Mouse (Mus musculus) left cerebral cortex, postnatal 10 days (tissue): ENCODE measurements around the gene Mpst. TPM values are rescaled to one million over a fixed set of nuclear protein-coding genes. Genes with fewer than 3 reads are reported as not detected.

Experiments used
- DNase-seq, 2 experiments: peaks; one replicate each; pipeline ENCODE4 v3.0.0; 2021 to 2022; ENCODE audit warnings: low spot score in 2 of 2, mixed read lengths in 1 of 2; ENCODE audit errors: extremely low spot score in 1 of 2
- intact Hi-C: fragments of 180-260 bp; cut with DNase I; formaldehyde crosslinking; loops from one replicate; pipeline ENCODE4 v1.15.1; 2025
- total RNA-seq, 2 experiments: library from RNA; stranded (reverse); gene quantifications; 2 replicates each; pipeline ENCODE4 v1.2.3; 2021

Mpst gene
- total RNA-seq: 10 to 100 TPM; 56.3 to 56.5 TPM

DNA sequence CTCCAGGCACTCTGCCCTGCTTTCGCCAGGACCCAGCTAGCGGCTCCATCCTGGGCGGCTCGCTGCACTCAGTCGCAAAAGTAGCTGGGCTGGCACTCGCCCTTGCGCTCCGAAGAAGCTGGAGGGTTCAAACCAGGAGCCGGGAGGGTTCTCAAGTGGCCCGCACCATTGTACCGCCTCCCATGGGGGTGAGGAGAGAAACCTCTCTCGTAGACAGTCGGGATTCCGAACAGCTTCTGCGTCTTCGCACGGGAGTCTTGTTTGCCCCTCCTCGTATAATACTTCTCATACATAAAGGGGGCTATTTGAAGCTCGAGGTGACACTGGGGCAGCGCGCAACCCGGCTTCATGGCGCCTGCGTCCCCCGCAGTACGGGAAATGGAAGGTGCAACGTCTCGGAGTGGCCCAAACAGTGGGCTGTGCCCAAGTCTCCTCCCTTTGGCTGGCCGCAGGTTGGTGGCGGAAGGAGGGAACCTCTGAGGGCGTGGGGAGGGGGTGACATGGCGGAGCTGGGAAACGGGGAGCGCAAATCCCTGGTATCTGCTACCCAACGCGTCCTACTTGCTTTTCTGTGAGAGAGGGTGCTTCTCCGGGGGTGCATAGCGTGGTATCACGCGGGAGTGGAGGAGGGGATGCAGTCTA lies at the start of gene Mpst:
Mpst (plus strand) TSS at position 124 of the 642 bp plus-strand sequence.
- intact Hi-C loops: loop anchor here (5.0 kb wide), 1 partner anchor 34 kb away; no protein-coding TSS in a partner anchor

DNA sequence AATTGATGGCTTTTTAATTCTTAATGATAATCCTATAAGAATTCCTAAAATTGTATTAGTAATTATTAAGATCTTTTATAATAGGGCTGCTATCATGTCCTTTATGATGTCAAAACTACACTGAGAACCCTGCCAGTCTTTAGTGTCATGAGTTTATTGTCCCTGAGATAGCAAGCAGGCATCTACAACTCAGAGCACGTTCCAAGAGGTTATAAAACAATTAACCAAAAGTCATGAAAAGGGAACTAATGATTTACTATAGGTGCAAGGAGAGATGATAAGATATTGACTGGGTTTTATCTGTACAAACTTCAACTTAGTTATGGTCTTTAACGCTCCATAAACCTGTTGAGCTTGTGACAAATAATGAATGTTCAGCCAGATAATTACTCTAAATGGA lies 40.3 kb upstream of the Mpst start:
- intact Hi-C loops: no loop called here

More for the DNA sequence above, at the start of gene Mpst:
- DNase-seq: peak; percentile 80 to 92

DNA sequence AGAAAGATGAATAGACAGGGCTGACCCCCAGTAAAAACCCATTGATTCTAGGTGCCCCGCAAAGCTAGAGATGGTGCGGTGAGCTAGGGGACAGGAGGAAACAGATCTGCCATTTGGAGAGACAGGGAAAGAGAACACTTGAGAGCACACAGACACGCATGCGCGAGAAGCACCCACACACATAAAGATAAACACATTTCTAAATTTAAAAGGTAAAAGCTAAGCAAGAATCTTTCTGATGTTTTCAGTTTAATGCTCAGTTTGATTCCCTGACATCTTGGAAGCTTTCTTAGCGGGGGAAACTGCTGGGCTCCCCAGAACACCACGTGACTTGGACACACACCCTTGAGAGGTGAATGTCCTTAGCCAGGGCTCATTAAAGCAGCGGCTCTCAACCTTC lies 39.3 kb upstream of the Mpst start:
- no peak for DNase-seq

More for the DNA sequence above, 40.3 kb upstream of the Mpst start:
- DNase-seq: no peak

DNA sequence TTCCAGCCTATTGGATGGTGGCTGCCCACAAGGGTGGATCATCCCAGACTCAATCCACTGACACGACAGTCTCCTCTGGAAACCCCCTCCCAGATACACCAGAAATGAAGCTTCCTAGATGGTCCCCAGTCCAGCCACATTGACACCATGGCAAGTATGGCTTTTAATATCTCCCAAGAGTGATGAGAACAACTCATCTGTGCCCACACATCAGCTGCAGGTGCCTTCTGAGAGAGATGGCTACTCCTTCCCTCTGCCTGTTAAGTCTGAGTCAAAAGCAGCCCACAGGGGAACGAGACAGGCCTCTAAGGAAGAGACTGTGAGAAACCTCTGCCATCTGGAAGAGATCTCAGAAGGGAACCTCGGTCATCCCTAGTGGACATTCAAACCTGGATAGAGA lies 38.4 kb upstream of the Mpst start:
- no peak for DNase-seq
- intact Hi-C loops: no loop called here

More for the DNA sequence above, 39.3 kb upstream of the Mpst start:
- intact Hi-C loops: no loop called here

DNA sequence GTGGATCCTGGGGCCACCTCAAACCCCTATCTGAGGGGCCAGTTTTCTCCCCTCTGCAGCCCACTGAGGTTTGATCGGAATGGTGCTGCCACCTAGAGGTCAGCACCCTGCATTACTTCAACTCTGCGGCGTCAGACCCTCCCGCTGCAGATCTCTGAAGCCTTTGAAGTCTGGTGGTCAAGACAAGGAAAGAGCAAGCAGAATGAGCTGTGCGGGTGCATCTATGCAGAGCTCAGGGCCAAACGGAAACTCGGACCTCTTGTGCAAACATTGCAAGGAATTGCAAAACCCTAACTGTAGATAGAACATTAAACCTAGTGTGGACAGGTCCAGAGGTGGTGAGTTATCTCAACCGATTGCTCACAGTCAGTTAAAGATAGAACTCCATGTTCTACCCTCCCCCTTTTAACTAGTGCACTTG lies 37.3 kb upstream of the Mpst start:
- DNase-seq: peak in 1 of 2 experiments; percentile 43

DNA sequence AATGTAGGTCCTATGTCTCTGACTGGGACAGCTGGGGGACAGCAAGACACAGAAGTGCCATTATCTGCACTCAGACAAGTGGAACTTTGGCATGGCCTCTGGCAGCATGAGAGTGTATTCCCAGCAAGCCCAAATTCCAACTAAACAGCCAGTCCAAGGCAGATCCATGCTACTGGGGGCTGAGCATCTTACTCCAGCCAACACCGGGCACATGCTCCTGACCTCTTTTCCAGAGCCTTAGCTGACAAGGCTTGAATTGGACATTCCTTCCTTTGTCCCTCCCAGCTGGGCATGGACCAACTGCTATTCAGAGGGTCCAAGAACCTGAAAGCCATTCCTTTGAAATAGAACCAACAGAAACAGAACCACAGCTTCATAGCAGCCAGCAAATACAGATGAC lies 36.6 kb upstream of the Mpst start:
- intact Hi-C loops: loop anchor here (5.0 kb wide), 1 partner anchor 38 kb away; the partner anchor contains the start of genes Mpst and Tst
- peak in 1 of 2 experiments; percentile 54 for DNase-seq

More for the DNA sequence above, 37.3 kb upstream of the Mpst start:
- intact Hi-C loops: no loop called here

DNA sequence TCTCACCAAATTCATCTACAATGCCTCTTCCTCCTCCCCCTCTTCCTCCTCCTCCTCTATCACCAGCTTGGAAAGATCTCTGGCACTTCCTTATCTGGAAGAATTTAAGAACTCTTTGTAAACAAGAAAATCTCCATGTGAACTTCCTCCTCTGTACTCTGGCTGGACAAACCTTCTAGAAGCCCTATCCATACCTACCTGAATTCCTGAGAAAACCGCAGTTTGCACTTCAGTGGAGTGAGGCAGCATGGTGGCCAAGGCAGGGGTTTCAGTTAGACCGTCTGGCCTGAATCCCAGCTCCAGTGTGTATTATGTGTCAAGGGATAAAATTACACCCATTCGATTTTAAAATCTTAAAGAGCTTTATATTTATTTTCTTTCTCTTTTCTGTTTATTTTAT lies 33.4 kb upstream of the Mpst start:
- no peak for DNase-seq
- intact Hi-C loops: loop anchor here (5.0 kb wide), 1 partner anchor 35 kb away; the partner anchor contains the start of genes Mpst and Tst

DNA sequence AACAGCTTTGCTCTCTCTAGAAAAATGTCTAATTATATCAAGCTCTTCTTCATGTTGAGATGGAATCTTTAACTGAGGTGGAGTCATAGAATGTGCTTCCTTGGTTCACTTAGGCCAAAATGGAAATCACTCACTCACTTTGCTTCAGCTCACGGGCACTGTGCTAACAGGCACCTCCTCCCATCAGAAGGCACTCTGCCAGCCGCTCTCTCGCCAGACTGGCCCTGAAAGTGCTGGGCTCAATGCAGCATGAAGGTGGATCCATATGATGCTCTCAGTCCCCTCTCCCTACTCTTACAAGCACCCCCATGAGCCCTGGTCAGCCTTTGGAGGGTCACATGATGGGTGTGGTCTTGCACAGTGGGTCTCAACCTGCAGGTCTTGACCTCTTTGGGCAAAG lies 32.0 kb upstream of the Mpst start:
- DNase-seq: peak in 1 of 2 experiments; percentile 61
- intact Hi-C loops: loop anchor here (5.0 kb wide), 1 partner anchor 33 kb away; the partner anchor contains the start of genes Mpst and Tst

DNA sequence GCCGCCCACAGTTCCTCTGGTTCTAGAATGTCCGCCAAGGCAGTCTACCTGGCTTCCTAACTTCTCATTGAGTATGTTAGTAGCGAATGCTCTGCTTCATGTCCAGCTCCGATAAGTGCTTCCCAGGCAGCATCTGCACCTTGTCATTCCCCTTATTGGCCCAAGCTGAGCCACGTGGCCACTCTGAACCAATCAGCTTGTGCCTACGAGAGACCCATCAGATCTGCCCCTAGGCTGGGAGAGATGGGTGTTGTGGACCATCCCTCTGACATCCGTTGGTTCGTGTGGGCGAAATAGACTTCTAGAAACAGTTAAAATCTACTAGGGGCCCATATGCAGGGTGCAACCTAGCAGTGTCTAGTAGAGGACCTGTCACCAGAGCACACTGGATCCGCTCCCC lies 28.4 kb upstream of the Mpst start:
- DNase-seq: no peak
- intact Hi-C loops: no loop called here

DNA sequence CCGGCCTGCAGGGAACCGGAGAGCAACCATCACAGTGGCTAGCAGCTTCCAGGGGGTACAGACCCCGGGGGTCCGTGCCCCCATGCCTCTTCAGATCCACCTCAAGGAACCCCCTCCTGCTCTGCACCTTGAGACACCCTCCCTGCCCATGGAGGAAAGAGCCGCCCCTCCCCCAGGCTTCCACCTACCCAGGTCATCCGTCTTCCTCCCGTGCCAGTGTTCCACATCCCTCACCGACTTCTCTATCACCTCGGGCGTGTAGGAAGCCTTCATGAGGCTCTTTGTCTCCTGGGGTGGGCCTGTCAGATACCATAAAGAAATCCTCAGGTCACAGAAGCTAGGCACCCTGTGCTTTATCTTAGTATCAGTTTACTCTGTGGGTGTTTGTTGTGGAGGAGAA lies 27.7 kb upstream of the Mpst start:
- no peak for DNase-seq
- intact Hi-C loops: no loop called here

DNA sequence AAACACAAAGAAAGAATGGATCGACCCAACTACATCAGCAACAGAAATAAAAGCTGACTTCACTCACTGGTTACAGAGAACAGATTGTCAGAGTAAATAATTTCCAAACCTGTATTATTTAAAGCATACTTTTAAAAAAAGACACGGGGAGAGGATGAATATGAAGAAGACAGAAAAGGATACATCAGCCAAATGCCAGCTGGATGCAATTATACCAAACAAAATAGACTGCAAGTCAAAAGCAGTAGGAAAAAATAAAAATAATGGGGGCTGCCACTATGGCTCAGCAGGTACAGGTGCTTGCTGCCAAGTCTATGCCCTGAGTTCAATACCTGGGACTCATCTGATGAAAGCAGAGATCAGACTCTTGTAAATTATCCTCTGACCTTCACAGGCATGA lies 26.0 kb upstream of the Mpst start:
- intact Hi-C loops: no loop called here
- DNase-seq: no peak

DNA sequence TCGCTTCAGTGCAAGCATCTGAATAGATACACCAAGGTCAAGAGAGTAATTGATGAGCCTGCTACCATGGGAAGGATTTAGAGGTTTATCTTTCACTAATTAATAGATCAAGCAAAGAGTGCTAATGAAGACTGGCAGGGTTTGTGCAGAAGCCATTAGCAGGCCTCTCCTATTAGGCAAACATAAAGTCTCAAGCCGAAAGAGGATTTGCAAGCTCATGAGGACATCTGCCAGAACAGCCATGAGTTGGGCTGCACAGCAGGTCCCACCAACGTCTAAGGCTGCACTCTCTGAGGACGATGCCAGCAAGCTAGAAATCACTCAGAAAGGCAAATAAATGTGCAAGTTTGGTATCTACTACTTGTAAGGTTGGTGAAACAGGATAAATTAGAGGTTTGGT lies 25.5 kb upstream of the Mpst start:
- intact Hi-C loops: no loop called here
- DNase-seq: no peak

DNA sequence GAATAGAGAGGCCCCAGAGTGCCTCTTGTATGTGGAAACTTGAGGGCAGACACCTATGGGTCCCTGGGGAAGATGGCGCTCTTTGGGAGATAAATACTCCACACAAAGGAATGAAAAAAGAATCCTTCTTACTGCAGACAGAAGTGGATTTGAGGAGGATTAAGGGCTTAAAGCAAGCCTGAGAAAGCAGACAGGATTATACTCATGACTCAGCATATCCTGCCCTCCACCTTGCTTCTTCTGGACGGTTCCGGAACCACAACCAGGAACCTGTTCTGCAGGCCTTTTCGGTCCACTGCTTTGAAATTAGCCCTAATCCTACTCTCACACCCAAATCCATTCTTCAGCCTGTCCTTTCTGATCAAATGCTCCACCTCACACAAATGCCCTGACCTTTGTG lies 24.1 kb upstream of the Mpst start:
- DNase-seq: no peak

DNA sequence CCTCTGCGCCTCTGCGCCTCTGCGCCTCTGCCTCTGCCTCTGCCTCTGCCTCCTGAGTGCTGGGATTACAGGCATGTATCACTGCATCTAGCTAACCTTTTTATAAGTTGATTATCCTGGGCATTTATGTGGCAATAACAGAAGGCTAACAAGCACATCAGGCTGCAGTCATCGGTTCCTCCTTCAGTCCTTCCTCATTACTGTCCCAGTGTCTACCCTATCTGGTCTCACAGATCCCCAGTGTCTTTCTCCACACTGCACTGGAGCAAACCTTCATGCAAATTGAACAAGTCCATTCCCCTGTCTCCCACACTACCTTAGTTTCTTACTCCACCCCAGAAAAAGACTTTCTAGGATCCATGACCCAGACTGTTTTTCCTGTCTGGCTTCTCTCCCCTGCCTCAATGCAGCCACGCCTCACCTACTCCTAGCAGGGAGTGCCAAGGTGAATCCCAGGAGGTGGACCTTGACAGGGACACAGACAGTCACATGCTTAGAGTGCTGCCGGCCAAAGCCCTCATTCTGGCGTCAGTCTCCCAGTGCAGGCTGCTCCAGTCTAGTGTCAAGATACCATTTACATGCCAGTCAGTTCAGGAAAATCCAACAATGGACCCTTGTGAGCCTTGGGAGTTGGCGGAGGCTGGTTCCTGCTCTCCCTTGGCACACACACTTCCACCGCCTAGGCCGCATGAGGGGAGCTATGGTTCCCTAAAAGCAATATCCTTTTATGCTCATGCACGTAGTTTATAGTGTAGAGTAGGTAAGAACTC lies 22.6 kb upstream of the Mpst start:
- intact Hi-C loops: no loop called here
- DNase-seq: peak in 1 of 2 experiments; percentile 66

More for the DNA sequence above, 24.1 kb upstream of the Mpst start:
- intact Hi-C loops: no loop called here

DNA sequence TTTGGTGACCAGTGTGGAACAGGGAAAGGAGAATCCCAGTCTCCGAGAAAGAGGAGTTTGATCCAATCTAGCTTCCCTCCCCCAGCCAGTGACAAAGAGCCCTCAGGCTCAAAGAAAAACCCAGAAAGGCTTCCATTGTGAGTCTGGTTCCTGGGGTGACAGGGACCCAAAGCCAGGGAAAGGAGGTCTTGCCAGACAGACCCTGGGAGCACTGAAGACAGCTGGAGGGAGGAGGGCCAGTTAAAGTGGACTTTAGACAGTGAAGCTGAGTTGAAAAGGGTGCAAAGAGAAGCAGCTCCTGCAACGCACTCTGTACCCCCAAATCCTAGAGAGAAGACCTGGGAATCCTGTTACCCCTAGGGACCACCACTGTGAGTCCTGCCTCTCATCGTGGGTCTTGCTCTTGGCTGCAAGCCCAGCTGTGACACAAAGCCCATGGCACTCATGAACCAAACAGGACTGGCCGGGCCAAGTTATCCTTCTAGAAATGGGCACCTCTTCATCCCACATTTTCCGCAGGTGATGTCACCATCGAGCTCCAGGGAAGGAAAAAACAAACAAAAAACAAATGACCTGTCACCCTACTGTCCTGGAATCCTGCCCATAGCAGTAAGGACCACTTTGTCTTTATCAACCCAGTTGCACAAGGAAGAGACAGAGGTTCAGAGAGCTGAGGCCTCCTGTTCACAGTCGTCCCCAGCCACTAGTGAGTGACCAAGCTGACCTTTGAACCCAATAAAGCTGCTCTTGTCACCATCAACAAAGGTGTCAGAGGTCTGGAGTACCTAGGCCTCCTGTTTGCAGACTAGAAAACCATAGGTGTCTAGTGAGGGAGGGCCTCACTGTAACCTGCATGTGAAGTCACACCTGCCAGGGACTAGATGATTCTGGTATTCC lies 21.7 kb upstream of the Mpst start:
- intact Hi-C loops: no loop called here
- DNase-seq: peak in 1 of 2 experiments; percentile 59

DNA sequence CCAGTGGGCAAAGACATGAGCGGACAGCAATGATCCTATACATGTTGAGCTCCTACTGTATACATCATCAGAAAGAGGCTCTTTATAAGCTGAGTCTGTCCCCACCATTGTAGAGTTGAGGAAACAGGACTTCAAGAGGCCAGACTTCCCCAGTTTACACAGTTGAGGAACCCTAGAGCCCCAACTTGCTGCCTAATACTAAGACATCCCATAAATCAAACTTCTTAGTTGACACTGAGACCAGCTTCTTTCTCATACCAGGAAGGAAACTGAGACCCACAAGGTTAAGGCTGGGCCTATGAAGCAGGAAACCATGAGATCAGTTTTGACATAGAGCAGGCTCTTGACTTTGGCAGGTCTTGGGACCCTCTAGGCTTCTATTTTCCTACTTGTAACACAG lies 20.7 kb upstream of the Mpst start:
- no peak for DNase-seq
- intact Hi-C loops: no loop called here

DNA sequence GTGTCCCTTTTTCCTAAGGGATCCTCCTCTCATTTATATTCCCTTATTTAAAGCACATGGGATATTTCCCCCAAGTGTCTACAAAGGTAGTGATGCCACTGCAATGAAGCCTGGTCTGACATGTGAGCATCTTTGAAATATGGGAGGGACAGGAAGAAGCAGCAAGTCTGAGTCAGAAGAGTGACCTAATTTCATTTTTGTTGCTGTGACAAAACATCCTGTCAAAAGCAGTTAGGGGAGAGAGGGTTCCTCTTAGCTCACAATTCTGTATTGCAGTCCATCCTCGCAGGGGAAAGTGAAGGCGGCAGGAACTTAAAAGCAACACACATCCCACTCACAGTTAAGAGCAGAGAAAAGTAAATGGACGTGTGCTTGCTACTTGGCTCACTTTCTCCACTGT lies 15.4 kb upstream of the Mpst start:
- no peak for DNase-seq

DNA sequence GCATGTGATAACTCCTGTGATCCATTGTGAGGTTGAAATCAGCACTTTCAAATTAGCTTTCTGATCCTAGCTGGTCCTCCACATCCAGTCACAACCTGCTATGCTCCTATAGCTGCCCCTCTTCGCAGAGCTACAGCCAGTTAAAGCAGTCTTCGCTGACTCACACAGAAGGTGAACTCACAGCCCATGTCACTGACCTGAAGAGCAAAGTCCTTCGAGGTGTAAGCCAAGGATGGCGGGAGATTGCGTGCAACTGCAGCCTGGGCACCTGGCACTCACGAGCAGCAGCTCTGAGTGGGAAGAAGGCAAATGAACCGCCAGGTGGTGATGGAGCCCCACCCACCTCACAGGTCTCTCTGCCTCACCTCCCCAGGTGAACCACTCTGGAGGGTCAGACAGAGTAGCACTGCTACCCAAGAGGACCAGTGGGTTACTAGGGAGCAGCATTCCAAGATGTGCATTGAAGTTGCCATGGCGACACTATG lies 10.7 kb upstream of the Mpst start, which contains the start of gene Tex33:
Tex33 (minus strand) TSS at position 435 of the 485 bp plus-strand sequence.
- no peak for DNase-seq
- intact Hi-C loops: no loop called here

More for the DNA sequence above, 15.4 kb upstream of the Mpst start:
- intact Hi-C loops: no loop called here

DNA sequence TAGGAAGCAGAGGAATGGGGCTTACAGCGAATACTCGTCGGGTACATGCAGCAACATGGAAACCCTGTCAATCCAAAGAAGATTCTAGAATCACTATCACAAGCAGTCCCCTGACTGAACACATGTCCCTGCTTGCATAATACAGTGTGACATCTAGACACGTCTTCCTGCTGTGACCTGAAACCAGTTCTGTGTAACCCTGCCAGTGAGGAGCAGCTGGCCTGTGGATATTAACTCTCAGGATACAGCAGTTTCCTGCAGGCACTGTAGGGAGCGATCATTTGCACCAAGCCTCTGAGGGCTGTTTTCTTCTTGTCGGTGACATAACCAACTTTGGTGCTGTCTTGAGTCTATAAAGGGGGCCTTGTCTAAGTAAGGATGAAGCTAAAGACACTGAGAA lies 4.9 kb upstream of the Mpst start:
- peak in 1 of 2 experiments; percentile 56 for DNase-seq

More for the DNA sequence above, 4.9 kb upstream of the Mpst start:
- intact Hi-C loops: no loop called here
